Mouse (Mus musculus): ENCODE data around the gene Zfhx3.

DNA sequence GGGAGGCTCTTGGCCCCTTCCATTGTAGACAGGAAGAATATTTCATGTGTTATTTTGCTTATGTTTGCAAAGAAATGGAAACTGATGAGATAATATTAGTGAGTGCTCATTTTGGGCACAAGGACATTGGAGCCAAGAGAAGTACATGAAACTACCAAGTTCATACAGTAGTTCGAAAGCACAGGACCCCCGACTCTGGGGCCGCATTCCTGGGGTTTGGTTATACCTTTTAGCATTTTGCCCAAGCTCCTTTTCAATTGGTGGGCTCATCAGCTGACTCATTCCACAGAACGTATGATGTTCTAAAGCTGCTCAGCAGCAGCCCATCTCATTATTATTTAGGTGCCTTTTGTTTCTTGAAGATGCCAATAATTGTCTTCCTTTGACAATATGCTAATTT lies 5.7 kb upstream of the Zfhx3 start:
- TF ChIP-seq CTCF (conservative IDR thresholded peaks at IDR 0.05; ENCODE audit: insufficient read depth, insufficient read length, low read depth, low read length) (no peak), POLR2A (IDR thresholded peaks at IDR 0.05; ENCODE audit: low read depth, low read length) (no peak)

Data from kidney, adult 2 months (tissue).